Mouse (Mus musculus): ENCODE measurements at regions not wholly inside any gene's neighbourhood (a gene's known extent, or its start where the extent isn't known, plus 50 kb on each side); places are given as distances from the start of the nearest gene placed in this dataset.

DNA sequence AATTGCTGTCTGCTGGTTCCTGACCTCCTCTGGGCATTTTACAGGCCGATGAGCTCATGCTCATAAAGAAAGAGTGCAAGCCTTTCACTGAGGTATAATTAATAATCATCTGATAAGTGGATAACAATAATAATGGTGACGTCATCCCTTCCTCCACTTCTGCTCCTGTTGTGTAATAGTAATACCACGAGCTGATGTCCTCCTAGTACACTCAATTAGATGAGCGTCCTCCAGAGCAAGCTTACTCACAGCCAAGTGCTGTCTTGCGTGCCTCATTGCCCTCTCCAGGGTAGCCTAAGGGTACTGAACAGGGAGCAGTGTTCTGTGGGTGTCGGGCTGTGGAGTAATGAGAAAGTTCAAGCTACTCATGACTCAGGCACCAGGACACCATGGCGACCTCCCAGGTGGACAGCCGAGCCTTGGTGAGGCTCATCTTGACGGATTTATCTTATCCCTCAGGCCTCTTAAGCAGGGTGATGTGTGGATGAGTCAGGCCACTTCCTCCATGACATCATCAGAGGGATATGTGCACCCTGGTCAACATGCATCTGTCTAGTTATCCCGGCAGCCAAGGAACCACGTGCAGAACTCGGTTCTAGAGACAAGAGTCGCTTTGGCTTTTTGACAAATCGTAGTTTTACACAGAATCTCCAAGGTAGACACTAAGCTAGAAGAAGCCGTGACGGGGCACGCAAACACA is 135.9 kb upstream of the Tsc22d1 start:
- TF ChIP-seq UBTF (IDR thresholded peaks at IDR 0.05; ENCODE audit: borderline replicate concordance, insufficient read depth, low read depth, low read length): no peak
- TF ChIP-seq EP300 (IDR thresholded peaks at IDR 0.05; ENCODE audit: low read depth in 1 of 2, low read length in 2 of 2): no peak
- no peak for TF ChIP-seq E2F4 (IDR thresholded peaks at IDR 0.05; ENCODE audit: borderline replicate concordance, low read depth, low read length)
- no peak for TF ChIP-seq USF2 (IDR thresholded peaks at IDR 0.05; ENCODE audit: borderline replicate concordance in 1 of 2, insufficient read depth in 1 of 2, low read depth in 1 of 2, low read length in 2 of 2)
- TF ChIP-seq SMC3 (IDR thresholded peaks at IDR 0.05; ENCODE audit: low read depth, low read length): no peak
- no peak for TF ChIP-seq JUND (IDR thresholded peaks at IDR 0.05; ENCODE audit: low read depth, low read length)
- no peak for TF ChIP-seq MYC (IDR thresholded peaks at IDR 0.05; ENCODE audit: low read depth, low read length)
- no peak for TF ChIP-seq MXI1 (IDR thresholded peaks at IDR 0.05; ENCODE audit: low read depth, low read length)
- no peak for TF ChIP-seq TAL1 (IDR thresholded peaks at IDR 0.05; ENCODE audit: low read length)
- no peak for TF ChIP-seq GATA1 (IDR thresholded peaks at IDR 0.05; ENCODE audit: low read depth, low read length)
- no peak for TF ChIP-seq HCFC1 (IDR thresholded peaks at IDR 0.05; ENCODE audit: low read depth, low read length)
- no peak for TF ChIP-seq CHD1 (IDR thresholded peaks at IDR 0.05; ENCODE audit: low read depth, low read length)
- DNase-seq (ENCODE audit: low read depth, low spot score): no peak
- Histone ChIP-seq H3K36me3 (ENCODE audit: control insufficient read depth in 1 of 2, insufficient read depth in 2 of 2, low read length in 2 of 2) (no peaks in the 10 kb centered on the region), H3K9ac (ENCODE audit: control insufficient read depth, low read depth, low read length, poor library complexity, severe bottlenecking) (no peak overlapping the region), H3K4me1 (ENCODE audit: control insufficient read depth in 1 of 2, insufficient read depth in 2 of 2, low read length in 2 of 2) (no peaks in the 10 kb centered on the region), H3K4me3 (ENCODE audit: control insufficient read depth in 1 of 2, insufficient read depth in 1 of 2, low read depth in 2 of 2, low read length in 2 of 2) (no peak overlapping the region), H3K27me3 (ENCODE audit: control insufficient read depth in 1 of 2, insufficient read depth in 2 of 2, low read length in 2 of 2) (no peaks in the 10 kb centered on the region), H3K27ac (ENCODE audit: control insufficient read depth, low read depth, low read length) (no peak overlapping the region), H3K9me3 (replicated peaks; ENCODE audit: insufficient read depth, low read length) (no peaks in the 10 kb centered on the region), H3K79me2 (ENCODE audit: control insufficient read depth, insufficient read depth, low read length, poor library complexity) (no peaks in the 10 kb centered on the region)

DNA sequence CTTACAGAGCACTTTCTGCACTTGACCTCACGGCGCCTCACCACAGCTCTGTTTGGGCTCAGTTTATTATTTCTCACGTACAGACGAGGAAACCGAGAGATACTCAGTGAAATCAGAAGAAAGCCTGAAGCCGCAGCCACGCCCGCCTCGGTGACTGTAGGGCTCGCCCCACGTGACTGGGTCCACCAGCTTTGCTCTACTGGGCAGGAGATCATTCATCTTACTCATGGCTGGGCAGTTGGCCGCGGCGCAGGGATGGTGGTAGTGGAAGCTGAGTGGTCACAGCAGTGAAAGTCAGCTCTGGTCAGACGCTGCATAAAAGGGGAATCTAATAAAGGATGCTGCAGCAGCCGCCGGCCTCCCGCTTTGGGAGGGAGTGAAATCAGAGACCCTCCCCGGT is 135.2 kb upstream of the Tsc22d1 start:
- DNase-seq (ENCODE audit: low read depth, low spot score): no peak
- no peaks in the 10 kb centered on the region for H3K4me1 ChIP-seq (ENCODE audit: control insufficient read depth in 1 of 2, insufficient read depth in 2 of 2, low read length in 2 of 2)
- TF ChIP-seq GATA1 (IDR thresholded peaks at IDR 0.05; ENCODE audit: low read depth, low read length) (no peak), MEF2A (IDR thresholded peaks at IDR 0.05; ENCODE audit: extremely low read depth, insufficient replicate concordance, low read depth, low read length, poor library complexity, severe bottlenecking) (no peak), SIN3A (IDR thresholded peaks at IDR 0.05; ENCODE audit: low read length) (no peak), KAT2A (conservative IDR thresholded peaks at IDR 0.05; ENCODE audit: low read depth, low read length) (no peak), UBTF (IDR thresholded peaks at IDR 0.05; ENCODE audit: borderline replicate concordance, insufficient read depth, low read depth, low read length) (no peak), USF1 (IDR thresholded peaks at IDR 0.05; ENCODE audit: low read depth, low read length) (no peak), POLR2AphosphoS5 (IDR thresholded peaks at IDR 0.05; ENCODE audit: borderline replicate concordance, low read depth, low read length) (no peak), ETS1 (IDR thresholded peaks at IDR 0.05; ENCODE audit: low read depth, low read length) (no peak), BHLHE40 (IDR thresholded peaks at IDR 0.05; ENCODE audit: borderline replicate concordance, low read depth, low read length) (no peak), E2F4 (IDR thresholded peaks at IDR 0.05; ENCODE audit: borderline replicate concordance, low read depth, low read length) (no peak), ZC3H11A (IDR thresholded peaks at IDR 0.05; ENCODE audit: low read depth, low read length) (no peak), CHD1 (IDR thresholded peaks at IDR 0.05; ENCODE audit: low read depth, low read length) (no peak), RCOR1 (IDR thresholded peaks at IDR 0.05; ENCODE audit: low read depth, low read length) (no peak), JUND (IDR thresholded peaks at IDR 0.05; ENCODE audit: low read depth, low read length) (no peak), NELFE (IDR thresholded peaks at IDR 0.05; ENCODE audit: low read depth, low read length) (no peak), EP300 (IDR thresholded peaks at IDR 0.05; ENCODE audit: low read depth in 1 of 2, low read length in 2 of 2) (no peak), RAD21 (IDR thresholded peaks at IDR 0.05; ENCODE audit: low read depth, low read length) (no peak), TAL1 (IDR thresholded peaks at IDR 0.05; ENCODE audit: low read length) (no peak)
- no peaks in the 10 kb centered on the region for H3K9me3 ChIP-seq (replicated peaks; ENCODE audit: insufficient read depth, low read length)
- no peak overlapping the region for H3K9ac ChIP-seq (ENCODE audit: control insufficient read depth, low read depth, low read length, poor library complexity, severe bottlenecking)
- H3K27me3 ChIP-seq (ENCODE audit: control insufficient read depth in 1 of 2, insufficient read depth in 2 of 2, low read length in 2 of 2): no peaks in the 10 kb centered on the region
- no peaks in the 10 kb centered on the region for H3K36me3 ChIP-seq (ENCODE audit: control insufficient read depth in 1 of 2, insufficient read depth in 2 of 2, low read length in 2 of 2)
- no peaks in the 10 kb centered on the region for H3K79me2 ChIP-seq (ENCODE audit: control insufficient read depth, insufficient read depth, low read length, poor library complexity)
- H3K4me3 ChIP-seq (ENCODE audit: control insufficient read depth in 1 of 2, insufficient read depth in 1 of 2, low read depth in 2 of 2, low read length in 2 of 2): no peak overlapping the region
- H3K27ac ChIP-seq (ENCODE audit: control insufficient read depth, low read depth, low read length): no peak overlapping the region
